Mouse (Mus musculus) monocyte, adult 5-6 weeks (primary cell): ENCODE data around the gene Trim28. TPM values are rescaled to one million over a fixed set of nuclear protein-coding genes. Genes with fewer than 3 reads are reported as not detected.

Experiments used
- ATAC-seq: fragments of 153-309, 156-312 bp; replicated peaks from 2 replicates; pipeline ENCODE4 v1.8.0; 2017; ENCODE audit warnings: mild to moderate bottlenecking; ENCODE audit not compliant: low TSS enrichment, insufficient number of reproducible peaks, severe bottlenecking, poor library complexity, low FRiP score
- total RNA-seq: library from RNA; stranded (forward); fragments of 200-1000, 200-491, 200-594 nt; gene quantifications from 3 replicates; pipeline ENCODE4 v1.2.3, GENCODE M21; 2017

Trim28 gene
- total RNA-seq, 1 experiment from 2014 or later: 150 TPM

DNA sequence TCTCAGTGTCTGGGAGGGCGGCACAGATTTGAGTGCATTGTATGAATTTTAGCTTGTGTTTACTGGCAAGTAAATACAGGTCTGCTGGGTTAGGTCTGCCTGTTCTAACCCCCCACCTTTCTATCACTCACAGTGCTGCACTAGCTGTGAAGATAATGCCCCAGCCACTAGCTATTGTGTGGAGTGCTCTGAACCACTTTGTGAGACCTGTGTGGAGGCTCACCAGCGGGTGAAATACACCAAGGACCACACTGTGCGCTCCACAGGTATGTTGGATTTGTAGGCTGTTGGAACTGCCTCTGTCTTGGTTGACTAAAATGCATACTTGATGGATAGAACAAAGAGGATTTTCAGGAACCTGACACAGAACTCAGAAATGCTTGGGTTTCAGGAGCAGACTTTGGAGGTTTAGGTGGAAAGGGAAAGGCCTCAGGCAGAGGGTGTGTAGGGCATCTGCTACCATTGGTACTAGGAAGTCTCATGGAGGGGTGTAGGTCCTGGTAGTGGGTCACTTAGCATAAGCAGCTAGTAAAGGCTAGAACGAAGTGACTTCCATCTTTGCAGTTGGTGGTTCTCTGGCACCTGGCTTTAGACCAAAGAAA, 26.7 kb downstream of the Trim28 start:
- ATAC-seq: no peak

DNA sequence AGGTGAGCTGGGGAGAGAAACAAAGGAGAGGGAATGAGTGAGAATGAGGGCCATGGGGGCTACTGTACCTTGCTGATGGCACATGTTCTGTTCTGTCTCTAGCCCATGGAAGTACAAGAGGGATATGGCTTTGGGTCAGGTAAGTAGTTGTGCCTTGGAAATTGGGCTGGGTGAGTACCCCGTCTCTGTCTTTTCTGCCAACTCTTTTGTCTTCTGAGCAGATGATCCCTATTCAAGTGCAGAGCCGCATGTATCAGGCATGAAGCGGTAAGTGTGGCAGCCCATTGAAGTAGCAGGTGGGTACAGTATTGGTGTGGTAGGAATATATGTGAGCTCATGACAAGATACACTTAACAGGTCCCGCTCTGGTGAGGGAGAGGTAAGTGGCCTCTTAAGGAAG, 30.1 kb downstream of the Trim28 start:
- ATAC-seq: no peak

DNA sequence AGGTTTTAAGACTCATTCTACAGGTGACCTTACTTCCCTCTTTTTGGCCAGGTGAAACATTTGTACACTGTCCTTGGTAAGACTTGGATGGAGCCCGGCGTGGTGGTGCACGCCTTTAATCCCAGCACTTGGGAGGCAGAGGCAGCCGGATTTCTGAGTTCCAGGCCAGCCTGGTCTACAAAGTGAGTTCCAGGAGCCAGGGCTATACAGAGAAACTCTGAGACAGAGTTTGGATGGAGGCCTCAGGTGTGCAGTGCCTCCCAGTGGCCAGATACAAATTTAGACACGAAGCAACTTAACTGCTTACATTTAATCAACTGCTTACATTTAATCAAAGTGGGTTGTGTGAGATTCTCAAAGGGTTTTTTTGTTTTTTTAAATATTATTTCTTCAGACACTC, 32.2 kb downstream of the Trim28 start:
- ATAC-seq: no peak

DNA sequence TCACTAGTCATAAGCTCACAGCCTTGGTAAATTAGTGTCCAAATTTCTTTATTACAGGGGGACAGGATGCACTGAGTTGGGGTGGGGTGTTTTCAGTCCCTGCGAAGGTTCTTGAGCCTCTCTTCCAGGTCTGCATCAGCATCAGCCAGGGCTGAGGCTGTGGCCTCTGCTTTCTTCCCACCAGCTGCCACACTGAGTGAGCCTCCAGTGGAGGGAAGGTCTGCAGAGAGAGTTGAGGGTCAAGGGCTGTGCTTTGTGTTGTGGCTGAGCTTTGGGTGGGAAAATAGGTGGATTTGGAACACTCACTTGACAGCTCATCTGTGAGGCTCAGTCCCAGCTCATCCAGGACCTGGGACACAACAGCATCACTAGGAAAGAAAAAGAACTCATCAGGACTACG, 33.1 kb downstream of the Trim28 start:
- ATAC-seq: no peak

DNA sequence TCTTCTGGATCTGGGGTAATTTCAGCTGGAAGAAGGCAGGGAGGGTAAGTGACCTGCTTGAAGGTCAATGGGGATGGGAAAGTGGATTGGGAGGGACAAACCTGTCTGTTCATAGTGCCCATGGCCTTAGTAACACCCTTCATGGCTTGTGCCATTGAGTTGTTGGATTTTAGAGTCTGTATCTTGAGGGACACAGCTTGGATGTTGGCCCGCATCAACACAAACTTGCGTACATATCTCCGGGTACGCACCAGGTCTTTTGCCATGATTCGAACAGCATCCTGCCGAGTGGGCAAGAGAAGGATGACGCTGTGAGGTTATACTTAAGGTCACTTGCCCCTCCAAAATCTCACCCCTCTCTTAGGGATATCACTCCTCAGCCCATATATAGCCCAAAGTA, 33.6 kb downstream of the Trim28 start:
- ATAC-seq: no peak

DNA sequence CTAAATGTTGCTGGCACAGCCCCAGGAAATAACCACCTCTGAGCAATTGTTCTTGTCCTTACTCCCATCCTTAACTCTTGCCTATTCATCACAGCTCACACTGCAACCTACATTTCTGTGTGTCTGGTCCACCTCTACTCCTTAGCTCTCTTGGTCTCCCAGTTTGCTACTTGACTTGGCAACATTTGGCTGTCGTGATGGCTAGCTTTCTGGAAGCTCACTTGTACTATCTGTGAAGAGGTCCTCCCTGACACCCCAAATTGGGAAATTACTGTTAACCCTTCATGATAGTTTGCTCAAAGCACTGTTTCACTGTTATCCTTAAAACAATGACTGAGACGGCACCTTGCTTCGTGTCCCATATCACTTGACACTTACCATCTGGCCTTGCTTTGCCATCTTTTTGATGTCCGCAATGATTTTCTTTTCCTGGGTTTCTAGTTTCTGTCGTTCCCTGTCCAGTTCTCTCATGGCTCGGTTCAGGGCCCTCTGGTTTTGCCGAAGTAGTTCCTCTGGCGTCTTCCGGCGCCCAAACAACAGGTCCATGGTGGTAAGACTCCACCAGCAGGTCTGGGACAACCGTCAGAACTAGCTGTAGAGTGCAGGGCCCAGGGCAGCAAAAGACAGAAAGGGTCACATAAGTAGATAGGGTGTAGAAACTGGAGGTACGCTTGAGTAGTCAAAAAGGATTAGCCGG, 34.7 kb downstream of the Trim28 start:
- ATAC-seq: no peak

DNA sequence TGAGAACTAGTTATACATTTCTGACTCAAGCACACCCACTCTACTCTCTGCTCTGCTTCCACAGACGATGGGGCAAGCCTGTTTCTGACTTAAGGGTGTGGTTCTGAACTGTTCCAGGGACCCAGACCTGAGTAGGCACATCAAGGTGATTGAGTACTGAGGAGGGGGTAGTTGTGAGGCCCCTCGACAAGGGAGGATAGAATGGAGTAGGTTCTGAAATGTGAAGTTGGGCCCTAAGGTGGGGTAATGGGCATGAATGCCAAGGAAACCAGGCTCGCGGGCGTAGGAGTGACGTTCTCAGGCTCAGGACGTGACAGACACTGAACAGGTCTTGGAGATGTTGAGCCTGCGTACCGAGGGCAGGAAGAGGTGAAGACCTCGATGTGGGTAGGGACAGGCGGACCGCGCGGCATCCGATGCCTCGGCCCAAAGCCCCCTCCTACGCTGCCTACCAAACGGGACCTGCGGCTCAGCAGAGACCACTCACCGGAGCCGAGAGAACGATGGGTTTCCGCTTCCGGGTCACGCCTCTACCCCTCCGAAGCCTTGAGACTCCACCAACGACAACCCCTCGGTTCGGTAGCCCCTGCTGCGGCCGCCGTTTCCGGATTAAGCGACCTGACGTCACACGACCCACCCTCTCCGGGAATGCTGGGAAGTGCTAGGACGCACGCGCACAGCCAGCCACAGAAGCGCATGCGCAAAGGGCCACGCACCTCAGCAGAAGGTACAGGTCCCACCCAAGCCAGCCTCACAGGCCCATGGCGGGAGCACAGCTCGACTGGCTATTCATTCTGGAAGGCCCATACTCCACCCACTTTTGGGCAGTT, 35.4 kb downstream of the Trim28 start, which contains the start of gene Chmp2a:
Gene Chmp2a, minus strand, starts transcription at position 660 of the 830 bp plus-strand sequence.
- ATAC-seq: peak; percentile 67

DNA sequence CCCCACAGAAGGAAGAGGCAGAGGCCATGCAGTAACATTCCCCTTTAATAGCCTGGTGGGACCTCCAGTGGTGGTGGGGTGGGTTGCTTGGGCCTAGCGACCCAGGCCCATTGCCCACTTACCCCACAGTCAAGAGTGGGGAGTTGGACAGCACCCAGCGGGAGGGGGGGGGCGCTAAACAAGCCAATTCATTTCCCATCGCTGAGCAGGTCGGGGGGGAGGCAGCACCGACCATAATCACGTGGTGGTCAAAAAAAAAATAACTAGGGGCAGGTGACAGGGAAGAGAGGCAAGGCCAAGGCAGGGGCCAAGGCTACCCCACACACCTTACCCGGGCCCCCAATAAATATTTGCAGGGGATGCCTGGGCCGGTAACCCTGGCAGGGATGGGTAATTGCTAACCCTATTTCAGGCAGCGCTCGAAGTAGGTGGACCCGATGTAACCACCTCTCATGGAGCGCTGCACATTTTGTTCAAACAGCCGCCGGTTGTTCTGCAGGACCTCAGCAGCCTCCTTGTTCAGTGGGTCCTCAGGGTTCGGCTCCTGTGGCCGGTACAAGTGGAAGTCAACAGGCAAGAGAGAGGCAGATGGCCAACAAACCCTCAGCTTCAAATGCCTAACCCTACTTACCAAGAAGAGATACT, 36.4 kb downstream of the Trim28 start:
- no peak for ATAC-seq

DNA sequence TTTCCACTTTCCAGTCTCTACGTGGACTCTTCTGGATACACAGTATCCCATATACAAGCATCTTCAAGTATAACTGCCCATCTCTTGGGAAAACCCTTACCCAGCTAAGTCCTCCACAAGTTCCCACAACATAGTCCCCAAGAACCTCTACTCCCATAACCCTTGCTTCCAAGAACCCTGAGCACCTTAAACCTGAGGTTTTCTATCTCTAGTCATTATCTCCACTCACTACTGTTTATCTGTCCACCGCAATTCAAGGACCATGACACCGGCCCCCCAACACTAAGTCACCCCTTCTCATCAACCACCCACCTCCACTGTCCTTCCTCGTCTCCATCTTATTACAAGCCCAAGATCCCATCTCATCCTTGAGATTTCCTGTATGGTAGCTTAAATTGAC, 37.9 kb downstream of the Trim28 start:
- no peak for ATAC-seq

DNA sequence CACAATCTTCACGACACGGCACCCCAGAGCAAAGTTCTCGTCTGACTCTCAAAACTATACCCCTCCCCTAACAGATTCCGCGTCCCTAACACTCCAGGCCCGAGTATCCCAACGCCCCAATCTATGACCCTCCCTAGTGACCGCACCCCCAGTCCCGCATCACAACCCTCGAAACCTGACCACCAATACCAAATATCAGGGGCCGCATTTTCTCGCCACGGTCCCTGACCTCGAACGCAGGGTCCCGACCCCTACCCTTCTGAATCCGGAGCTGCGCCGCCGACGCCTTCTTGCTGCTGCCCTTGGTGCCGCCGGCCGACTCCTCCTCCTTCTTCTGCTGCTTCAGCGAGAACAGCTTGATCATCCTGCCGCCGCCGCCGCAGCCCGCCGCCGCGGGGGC, 38.5 kb downstream of the Trim28 start:
- ATAC-seq: no peak

DNA sequence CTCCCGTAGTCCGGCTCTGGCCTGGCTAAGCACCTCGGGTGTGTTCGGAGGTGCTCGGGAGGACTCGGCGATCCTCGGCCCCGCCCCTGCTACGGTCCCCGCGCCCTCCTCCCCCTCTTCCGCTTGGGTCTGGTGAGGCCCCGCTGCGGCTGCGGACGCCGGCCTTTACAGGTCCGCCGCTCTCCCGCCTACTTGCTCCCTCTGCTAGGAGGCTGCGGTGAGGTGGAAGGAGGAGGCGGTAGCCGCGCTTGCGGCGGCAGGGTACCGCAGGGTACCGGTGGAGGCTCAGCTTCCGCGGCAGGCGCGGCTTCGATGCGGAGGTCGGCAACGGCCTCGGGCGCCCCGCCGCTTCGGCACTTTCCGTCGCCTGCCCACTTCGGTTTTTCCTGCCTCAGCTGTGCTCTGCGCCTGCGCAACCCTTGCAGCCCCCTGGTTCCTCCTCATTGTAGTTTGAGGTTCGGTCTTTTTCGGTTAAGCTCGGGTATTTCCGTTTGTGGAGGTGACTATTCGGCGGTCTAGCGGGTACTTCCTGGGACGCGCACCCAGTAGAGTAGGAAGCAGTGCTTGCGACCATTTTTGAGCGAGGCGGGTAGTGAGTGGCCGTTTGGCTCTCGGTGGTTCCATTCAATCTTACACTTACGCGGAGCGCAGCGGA, 39.1 kb downstream of the Trim28 start, which contains the start of gene Ube2m:
Gene Ube2m, minus strand, starts transcription at position 375 of the 655 bp plus-strand sequence.
- ATAC-seq: peak; percentile 60

DNA sequence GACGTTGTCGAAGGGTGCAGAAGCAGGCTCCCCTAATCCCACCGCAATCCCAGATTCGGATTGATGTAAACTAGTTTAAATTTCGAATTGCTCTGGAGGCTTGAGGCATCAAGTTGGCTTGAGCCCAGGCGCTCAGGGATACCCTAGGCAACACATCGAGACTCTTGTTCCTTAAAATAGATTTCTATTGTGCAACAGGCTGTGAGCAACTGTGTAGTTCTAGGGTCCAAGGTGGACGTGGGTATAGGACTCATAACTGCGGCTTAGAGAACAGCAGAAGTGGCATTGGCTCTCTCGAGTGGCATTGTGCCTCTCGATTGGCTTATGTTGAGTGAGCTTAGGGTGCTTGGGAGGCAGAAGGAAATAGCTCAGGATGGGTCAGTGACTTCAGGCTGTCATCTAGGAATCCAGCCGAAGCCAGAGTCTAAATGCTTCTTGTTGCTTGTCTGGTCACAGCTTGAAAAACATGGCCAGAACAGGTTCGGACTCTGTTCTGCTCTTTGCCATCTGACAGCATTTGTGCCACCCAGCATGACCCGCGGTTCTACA, 39.8 kb downstream of the Trim28 start:
- ATAC-seq: 0 out of 2 replicates have a peak, but pooled peaks have one; percentile 4

DNA sequence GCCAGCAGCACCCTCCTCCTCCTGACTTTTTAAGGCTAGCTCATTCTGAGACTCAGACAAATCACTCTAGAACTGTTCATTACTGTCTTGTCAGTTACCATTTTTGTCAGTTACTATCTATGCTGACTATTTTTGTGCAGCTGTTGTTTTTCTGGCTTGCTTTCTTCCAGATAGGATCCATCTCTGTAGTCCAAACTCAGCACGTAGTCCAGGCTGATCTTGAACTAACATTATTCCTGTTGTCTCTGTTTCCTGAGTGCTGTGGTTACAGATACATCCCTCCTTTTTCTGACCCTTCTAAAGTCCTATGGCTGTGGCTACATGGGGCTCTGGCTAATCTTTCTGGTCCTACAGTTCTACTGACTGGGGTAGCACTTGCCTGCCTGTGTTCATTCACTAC, 40.3 kb downstream of the Trim28 start:
- no peak for ATAC-seq

DNA sequence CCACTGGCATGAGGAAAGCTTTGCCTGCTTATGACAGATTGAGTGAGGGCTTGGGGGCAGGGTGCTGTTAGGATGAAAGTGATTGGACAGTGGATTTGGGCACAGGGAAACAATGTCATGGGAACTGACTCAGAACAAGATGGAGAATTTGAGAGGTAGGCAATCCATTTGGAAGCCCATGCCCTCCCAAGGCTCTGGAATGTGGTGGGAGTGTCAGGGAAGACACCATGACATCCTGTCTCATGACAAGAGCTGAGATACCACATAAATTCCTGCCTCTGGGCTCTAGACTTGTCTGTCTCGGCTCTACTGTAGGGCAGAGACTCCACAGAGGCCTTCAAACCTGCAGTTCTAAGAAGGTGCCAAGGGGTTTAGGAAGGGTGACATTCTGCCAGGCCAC, 42.3 kb downstream of the Trim28 start:
- ATAC-seq: no peak

DNA sequence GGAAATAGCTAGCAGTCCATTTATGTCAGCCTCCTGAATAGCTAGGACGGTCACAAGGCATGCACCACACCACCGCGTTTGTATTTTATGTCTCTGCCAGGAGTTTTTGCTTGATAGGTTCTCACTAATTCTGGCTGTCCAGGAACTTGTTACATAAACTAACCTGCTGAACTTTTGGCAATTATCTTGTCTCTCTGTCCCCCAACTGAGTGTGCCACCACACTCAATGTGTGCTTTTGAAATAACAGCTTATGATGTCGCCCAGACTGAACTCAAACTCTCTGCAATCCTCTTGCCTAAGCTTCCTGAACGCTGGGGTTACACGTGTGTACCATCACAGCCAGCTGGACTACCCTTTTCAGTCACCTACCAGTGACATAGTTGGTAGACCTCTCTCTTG, 43.6 kb downstream of the Trim28 start:
- no peak for ATAC-seq

DNA sequence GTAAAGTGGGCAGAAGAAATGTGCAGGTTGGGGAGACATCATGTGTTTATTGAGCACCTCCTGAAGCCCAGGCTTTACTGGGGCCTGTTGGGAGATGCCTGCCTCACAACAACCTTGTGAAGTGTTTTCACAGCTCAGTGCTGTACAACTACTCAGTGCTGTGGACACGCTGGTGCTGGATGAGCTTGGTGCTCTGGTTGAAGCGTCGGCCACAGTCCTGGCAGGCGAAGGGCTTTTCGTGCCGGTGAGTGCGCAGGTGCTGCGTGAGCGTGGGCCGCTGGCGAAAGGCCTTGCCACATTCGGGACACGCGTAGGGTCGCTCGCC, 44.2 kb downstream of the Trim28 start:
- no peak for ATAC-seq

DNA sequence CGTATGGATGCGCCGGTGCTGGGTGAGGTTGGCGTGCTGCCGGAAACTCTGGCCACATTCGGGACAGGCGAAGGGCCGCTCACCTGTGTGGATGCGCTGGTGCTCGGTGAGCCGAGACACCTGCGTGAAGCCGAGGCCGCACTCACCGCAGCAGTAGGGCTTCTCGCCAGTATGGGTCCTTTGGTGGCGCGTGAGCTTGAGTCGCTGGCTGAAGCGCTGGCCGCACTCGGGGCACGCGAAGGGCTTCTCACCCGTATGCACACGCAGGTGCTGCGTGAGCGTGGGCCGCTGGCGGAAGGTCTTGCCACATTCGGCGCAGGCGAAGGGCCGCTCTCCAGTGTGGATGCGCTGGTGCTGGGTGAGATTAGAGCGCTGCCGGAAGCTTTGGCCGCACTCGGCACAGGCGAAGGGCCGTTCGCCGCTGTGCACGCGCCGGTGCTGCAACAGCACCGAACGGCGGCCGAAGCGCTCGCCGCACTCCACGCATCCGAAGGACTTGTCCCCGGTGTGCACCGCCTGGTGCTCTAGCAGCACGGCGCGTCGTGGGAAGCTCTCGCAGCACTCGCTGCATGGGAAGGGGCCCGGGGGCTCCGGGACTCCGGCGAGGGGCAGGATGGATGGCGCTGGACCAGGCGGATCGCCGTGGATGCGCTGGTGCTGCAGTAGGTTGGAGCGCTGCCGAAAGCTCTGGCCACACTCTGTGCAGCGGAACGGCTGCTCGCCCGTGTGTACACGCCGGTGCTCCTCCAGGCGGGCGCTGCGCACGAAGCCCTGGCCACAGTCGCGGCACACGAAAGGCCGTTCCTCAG, 44.7 kb downstream of the Trim28 start:
- ATAC-seq: no peak

DNA sequence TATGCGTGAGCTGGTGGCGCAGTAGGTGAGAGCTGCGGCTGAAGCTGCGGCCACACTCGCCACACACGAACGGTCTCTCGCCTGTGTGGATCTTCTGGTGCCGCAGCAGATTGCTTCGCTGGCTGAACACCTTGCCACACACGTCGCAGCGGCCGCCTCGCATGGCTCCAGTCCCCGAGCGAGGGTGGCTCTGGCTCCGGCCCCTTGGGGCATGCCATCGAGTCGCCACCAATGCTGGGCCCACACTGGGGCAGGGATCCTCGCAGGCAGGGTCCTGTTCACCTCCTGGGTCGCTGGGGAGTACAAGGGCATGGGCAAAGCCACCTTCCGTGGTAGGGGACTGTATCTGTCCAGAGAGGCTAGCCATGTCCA, 45.3 kb downstream of the Trim28 start:
- no peak for ATAC-seq
